Mouse (Mus musculus) adrenal gland, postnatal 10 days (tissue): ENCODE measurements at regions not wholly inside any gene's neighbourhood (a gene's known extent, or its start where the extent isn't known, plus 50 kb on each side); places are given as distances from the start of the nearest gene placed in this dataset.

Experiments used
- DNase-seq: peaks from one replicate; pipeline ENCODE4 v3.0.0; 2021; ENCODE audit warnings: mixed read lengths

DNA sequence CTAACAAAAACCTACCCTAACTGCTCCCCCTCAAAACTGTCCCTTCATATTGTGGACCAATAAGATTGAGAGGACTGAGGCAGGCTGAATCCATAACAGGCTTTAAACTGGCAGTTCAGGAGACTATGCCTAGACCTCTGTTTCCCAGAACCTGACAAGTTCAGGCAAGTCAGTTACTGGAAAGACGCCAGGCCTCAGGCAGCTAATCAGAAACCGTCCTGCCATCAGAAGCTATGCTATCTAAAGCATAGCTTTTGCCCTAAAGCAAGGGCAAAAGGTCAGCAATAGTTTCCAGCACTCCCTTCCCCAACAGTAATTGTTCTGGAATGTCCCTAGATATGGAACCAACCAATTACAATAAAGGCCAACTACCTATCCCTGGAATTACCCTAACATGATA, 273.0 kb downstream of the Bche start:
- DNase-seq, result no peak

DNA sequence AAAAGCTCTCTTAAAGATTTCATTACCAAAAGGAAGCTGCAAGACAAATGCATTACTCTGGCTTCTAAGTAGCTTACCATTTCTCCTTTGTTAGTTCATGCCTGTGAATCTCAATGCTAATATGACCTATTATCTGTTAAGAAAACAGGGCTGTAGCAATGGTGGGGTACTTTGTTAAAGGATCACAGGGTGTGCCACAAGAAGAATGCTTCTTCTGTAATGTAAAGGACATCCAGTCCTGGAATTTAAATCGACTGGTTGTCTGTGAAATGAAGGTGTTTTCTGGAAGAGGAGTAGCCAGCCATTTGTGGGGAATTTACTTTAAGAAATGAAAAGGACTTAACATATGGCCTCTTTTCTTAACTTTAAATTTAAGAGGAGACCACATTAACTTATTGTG, 273.9 kb downstream of the Bche start:
- no peak for DNase-seq

DNA sequence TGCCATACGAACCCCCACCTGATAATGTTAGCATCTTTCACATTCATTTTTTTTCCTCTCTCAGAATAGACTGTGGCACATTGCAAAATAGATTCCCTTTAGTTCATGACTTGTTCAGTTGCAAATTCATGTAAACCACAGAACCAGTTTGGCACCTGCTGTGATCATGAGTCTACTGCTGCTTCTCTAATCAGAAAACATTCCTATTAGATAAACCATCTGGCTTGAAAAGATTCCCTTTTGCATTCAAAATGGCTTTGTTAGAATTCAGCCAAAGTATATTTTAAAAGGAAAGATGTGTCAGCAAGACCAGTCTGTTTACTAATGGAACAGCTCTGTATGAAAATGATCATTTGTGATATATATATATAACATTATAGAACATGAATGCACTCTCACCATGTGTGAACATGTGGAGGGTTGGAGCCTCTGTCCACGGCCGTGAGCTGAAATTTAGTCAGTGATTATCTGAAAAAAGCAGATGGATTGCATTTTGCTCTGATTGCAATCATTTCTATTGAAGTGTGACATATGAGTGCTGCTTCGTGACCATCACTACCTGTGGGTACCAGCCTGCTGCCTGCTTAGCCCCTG, 298.2 kb downstream of the Bche start:
- no peak for DNase-seq

- peak; percentile 2 for DNase-seq
Measured at GRCm38 (mm10) chr3:73401395-73401794, 306.8 kb downstream of the Bche start.

DNA sequence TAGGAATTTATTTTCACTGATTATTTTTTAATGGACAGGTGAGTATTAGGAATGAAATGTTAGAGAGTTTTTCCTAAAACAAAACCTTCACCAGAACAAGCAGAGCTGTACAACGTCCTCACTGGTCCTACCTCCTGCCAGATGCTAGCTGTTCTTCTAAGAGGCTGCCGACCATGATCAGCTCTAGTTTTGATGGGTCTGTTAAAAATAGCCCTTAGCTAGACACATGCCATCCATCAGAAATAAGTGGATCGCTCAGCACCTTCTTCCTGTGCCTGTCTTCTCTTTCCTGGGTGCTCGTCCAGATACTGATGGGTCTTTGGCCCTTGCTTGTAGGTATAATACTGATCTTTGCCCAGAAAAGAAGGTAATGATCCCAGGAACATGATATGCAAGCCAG, 312.4 kb downstream of the Bche start:
- no peak for DNase-seq

GRCm38 (mm10) chr3:73389722-73390651, 318.2 kb downstream of the Bche start:
- no peak for DNase-seq

DNA sequence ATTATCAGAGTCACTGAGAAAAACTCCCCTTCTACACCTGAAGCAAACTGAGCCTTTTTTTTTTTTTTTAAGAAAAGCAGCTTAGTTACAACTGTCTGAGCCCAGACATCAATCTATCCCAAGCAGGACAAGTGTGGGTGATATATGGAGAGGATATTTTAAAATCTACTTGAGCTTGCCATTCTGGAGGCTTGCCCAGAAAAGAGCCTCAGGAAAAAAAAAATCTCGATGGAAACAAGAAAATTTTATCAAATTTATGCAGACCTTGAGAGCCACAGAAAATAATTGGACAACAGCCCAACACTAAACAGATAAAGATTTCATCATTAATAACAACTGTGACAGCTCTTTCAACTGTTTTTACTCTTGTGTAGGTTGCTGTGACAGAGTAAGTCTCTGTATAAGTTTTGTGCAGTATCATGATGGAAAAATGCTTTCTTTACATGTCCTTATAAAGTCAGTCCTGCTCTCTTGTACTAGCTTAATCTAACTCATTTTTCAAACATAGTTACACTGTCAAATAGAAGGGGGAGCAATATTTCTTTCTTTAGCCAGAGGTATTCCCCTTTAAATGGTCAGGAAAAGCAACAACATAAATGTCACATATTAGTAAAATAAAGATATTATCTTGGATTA, 297.4 kb upstream of the Slitrk3 start:
- peak; percentile 1 for DNase-seq

DNA sequence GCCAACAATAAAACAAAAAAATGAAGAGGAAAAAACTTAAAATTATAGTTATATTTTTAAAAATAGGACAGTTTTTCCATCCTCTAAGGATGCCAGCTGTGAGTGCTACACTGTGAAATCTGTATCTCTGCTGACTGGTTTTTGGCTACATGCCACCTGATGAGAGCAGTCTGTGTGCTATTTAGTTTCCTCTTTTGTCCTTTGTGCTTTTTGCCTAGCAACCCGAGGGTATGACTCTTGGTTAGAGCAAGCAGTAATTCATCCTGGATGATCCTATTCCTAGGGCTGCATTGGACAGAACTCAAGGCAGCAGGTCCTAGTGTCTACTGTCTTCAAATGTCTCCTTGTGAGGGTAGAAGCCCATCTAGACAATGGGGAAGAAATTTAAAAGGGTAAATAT, 285.6 kb upstream of the Slitrk3 start:
- DNase-seq, result peak; percentile 13

DNA sequence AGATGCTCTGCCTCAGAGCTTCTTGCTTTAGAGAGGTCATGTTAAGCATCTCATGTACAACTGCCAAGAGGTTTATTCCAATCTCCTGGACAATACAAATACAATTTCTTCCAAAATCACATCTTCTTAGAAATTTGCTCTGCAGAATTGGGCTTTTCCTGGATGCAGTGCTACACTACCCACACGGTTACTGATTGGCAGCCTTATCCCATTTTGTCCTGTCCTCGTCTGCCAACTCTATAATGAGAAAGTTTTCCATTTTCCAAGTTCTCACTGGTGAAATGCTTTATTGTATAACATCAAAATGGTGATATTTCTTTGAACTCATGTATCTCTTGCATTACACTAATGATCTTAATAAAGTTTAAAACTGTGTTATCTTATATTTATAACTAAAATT, 282.1 kb upstream of the Slitrk3 start:
- no peak for DNase-seq

DNA sequence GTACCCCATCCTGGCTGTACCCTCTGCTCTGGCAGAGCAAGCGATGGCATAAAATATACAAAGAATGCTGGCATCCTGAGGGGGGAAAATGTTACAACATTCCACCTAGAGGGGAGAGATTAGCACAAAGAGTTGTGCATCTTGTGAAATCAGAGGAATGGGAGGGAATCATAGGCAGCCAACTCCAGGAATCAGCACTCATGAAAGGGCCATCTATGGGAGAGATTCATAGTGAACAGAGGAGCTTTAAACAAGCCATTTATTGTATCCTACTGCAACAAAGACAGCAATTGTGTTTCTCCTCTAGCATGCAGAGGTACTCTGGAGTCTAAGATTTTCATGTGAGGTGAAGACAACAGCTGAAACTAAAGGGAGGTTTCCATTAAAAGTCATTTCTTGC, 265.6 kb upstream of the Slitrk3 start:
- DNase-seq, result no peak
